Mouse (Mus musculus): ENCODE measurements at regions not wholly inside any gene's neighbourhood (a gene's known extent, or its start where the extent isn't known, plus 50 kb on each side); places are given as distances from the start of the nearest gene placed in this dataset.

DNA sequence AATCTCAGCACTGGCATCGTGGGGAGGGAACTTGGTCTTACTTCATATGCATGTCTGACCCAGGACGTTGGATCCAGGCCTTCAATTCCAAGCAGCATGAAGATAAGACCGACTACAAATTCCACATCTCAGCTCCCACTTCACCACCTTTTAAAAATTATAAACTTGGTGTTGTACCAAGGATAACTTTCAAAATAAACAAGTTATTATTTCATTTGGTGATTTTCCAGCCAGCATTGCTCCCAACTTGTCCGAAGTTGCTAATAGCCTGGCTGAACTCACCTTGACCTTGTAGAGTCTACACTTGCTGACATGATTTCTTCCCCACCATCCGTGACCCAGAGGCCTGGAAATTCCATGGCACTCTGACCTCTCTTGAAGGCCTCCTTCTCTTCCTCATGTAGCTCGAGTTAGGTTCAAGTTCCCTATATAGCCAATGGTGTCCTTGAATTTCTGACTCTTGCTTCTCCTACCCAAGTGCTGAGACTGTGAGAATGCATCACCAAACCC lies 123.7 kb downstream of the Thbs2 start:
- Histone ChIP-seq H3K4me3 (ENCODE audit: low read depth, low read length) (no peak overlapping the region), H3K9ac (replicated peaks) (no peak overlapping the region), H3K4me2 (ENCODE audit: low read depth, low read length) (no peak overlapping the region), H3K27me3 (ENCODE audit: insufficient read depth, low read length) (no peaks in the 10 kb centered on the region), H3K27ac (ENCODE audit: low read depth) (no peak overlapping the region), H3K36me3 (replicated peaks; ENCODE audit: insufficient read depth, low read length) (no peaks in the 10 kb centered on the region), H3K4me1 (ENCODE audit: insufficient read depth) (no peaks in the 10 kb centered on the region), H3K9me3 (ENCODE audit: low read length) (no peaks in the 10 kb centered on the region)
- 56% methylated on average over 6 of the region's 6 CpGs for WGBS (ENCODE audit: insufficient replicate concordance)
- DNase-seq: no peak
- no peak for ATAC-seq
- TF ChIP-seq CTCF (IDR thresholded peaks at IDR 0.05; ENCODE audit: low read depth) (no peak), EP300 (IDR thresholded peaks at IDR 0.05; ENCODE audit: low read depth) (no peak)

DNA sequence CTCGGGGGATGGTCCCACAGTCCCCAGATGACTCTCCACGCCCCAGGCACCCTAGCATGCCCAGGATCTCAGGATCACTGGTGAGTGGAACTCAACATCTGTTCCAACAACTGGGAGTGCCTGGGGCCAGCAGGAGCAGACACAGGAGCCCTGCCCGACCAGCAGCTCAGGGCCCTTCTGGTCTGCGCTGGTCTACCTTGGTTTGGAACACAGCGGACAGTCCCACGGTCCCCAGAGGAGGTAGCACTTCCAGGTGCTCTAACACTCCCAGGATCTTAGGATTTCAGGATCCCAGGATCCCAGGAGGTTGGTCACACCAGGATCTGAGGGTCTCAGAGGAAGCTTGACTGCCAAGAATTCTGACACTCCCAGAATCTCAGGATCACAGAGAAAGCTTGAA lies 131.8 kb downstream of the Thbs2 start:
- WGBS (ENCODE audit: insufficient replicate concordance): 73% methylated on average over 6 of the region's 6 CpGs
- Histone ChIP-seq H3K36me3 (replicated peaks; ENCODE audit: insufficient read depth, low read length) (no peaks in the 10 kb centered on the region), H3K4me1 (ENCODE audit: insufficient read depth) (no peaks in the 10 kb centered on the region), H3K4me3 (ENCODE audit: low read depth, low read length) (no peak overlapping the region), H3K9me3 (ENCODE audit: low read length) (no peaks in the 10 kb centered on the region), H3K9ac (replicated peaks) (no peak overlapping the region), H3K4me2 (ENCODE audit: low read depth, low read length) (no peak overlapping the region), H3K27ac (ENCODE audit: low read depth) (no peak overlapping the region), H3K27me3 (ENCODE audit: insufficient read depth, low read length) (no peaks in the 10 kb centered on the region)
- DNase-seq (no peak), ATAC-seq (no peak)
- TF ChIP-seq EP300 (IDR thresholded peaks at IDR 0.05; ENCODE audit: low read depth): no peak
- TF ChIP-seq CTCF (IDR thresholded peaks at IDR 0.05; ENCODE audit: low read depth): no peak

DNA sequence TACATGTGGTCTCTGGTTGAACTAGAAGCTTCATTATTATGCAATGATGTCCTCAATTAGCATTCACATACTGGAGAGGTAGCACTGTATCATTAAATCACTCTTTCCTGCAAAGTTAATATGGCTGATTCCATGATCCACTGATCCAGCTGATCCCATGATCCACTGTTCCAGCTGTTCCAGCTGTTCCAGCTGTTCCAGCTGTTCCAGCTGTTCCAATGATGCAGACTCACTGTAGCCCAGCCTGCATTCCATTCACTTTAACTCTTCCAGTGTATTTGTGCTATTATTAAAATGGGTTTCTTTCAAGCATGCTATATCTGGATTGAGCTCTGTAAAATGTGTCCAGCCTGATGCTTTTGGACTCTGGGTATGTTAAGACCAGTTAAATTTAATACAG lies 136.8 kb downstream of the Thbs2 start:
- no peak overlapping the region for H3K4me3 ChIP-seq (ENCODE audit: low read depth, low read length)
- H3K4me1 ChIP-seq (ENCODE audit: insufficient read depth): no peaks in the 10 kb centered on the region
- ATAC-seq: no peak
- no peak overlapping the region for H3K9ac ChIP-seq (replicated peaks)
- H3K27ac ChIP-seq (ENCODE audit: low read depth): no peak overlapping the region
- no peak overlapping the region for H3K4me2 ChIP-seq (ENCODE audit: low read depth, low read length)
- no peaks in the 10 kb centered on the region for H3K27me3 ChIP-seq (ENCODE audit: insufficient read depth, low read length)
- no peaks in the 10 kb centered on the region for H3K9me3 ChIP-seq (ENCODE audit: low read length)
- TF ChIP-seq CTCF (IDR thresholded peaks at IDR 0.05; ENCODE audit: low read depth) (no peak), EP300 (IDR thresholded peaks at IDR 0.05; ENCODE audit: low read depth) (no peak)
- no peak for DNase-seq
- H3K36me3 ChIP-seq (replicated peaks; ENCODE audit: insufficient read depth, low read length): no peaks in the 10 kb centered on the region

DNA sequence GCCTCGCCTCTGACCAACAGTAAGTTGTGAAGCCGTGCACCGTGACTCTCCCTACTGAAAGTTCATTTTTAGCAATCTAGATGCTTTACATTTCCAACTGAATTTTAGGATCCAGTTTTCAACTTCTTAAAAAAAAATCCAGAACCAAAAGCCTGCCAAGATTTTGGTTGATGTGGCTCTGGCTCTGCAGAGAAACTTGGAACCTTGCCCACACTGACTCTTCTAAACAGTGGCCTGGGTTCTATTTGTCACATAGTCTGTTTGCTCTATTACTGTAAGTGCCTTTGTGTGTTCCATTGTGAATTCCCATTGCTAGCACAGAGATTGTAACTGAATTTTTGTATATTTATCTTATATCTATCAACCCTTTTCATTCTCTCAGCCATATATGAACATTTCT lies 140.8 kb downstream of the Thbs2 start:
- TF ChIP-seq CTCF (IDR thresholded peaks at IDR 0.05; ENCODE audit: low read depth) (no peak), EP300 (IDR thresholded peaks at IDR 0.05; ENCODE audit: low read depth) (no peak)
- no peak for ATAC-seq
- H3K27me3 ChIP-seq (ENCODE audit: insufficient read depth, low read length): no peaks in the 10 kb centered on the region
- H3K36me3 ChIP-seq (replicated peaks; ENCODE audit: insufficient read depth, low read length): no peaks in the 10 kb centered on the region
- no peak overlapping the region for H3K4me2 ChIP-seq (ENCODE audit: low read depth, low read length)
- H3K4me3 ChIP-seq (ENCODE audit: low read depth, low read length): no peak overlapping the region
- no peak overlapping the region for H3K9ac ChIP-seq (replicated peaks)
- H3K9me3 ChIP-seq (ENCODE audit: low read length): no peaks in the 10 kb centered on the region
- H3K27ac ChIP-seq (ENCODE audit: low read depth): no peak overlapping the region
- H3K4me1 ChIP-seq (ENCODE audit: insufficient read depth): no peaks in the 10 kb centered on the region
- no peak for DNase-seq
- 53% methylated on average over 3 of the region's 3 CpGs for WGBS (ENCODE audit: insufficient replicate concordance)

DNA sequence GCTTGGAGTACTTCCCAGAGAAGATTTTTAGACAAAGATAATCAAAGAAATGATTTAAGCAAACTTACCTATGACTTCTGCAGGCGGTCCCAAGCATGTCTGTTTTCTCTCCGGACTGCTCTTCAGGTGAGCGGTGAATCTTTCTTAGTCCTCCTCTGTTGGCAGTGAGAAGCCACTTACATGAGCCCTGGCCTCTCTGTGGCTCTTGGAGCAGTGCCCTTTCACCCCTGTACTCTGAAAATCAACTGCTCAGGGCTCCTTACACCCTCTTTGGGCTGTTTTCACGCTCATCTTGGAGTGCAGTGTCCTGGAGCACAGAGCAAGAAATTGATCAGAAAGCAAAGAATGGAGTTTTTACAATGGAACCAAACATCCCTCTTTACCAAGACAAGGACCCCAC lies 142.0 kb downstream of the Thbs2 start:
- TF ChIP-seq EP300 (IDR thresholded peaks at IDR 0.05; ENCODE audit: low read depth) (no peak), CTCF (IDR thresholded peaks at IDR 0.05; ENCODE audit: low read depth) (no peak)
- H3K4me1 ChIP-seq (ENCODE audit: insufficient read depth): no peaks in the 10 kb centered on the region
- H3K4me2 ChIP-seq (ENCODE audit: low read depth, low read length): no peak overlapping the region
- DNase-seq: no peak
- no peaks in the 10 kb centered on the region for H3K27me3 ChIP-seq (ENCODE audit: insufficient read depth, low read length)
- H3K27ac ChIP-seq (ENCODE audit: low read depth): no peak overlapping the region
- no peaks in the 10 kb centered on the region for H3K36me3 ChIP-seq (replicated peaks; ENCODE audit: insufficient read depth, low read length)
- H3K9ac ChIP-seq (replicated peaks): no peak overlapping the region
- H3K4me3 ChIP-seq (ENCODE audit: low read depth, low read length): no peak overlapping the region
- no peak for ATAC-seq
- WGBS (ENCODE audit: insufficient replicate concordance): 83% methylated on average over 4 of the region's 4 CpGs
- peaks cover 2% of the 10 kb centered on the region; the same call in 1 of the 2 replicates for H3K9me3 ChIP-seq (ENCODE audit: low read length)

DNA sequence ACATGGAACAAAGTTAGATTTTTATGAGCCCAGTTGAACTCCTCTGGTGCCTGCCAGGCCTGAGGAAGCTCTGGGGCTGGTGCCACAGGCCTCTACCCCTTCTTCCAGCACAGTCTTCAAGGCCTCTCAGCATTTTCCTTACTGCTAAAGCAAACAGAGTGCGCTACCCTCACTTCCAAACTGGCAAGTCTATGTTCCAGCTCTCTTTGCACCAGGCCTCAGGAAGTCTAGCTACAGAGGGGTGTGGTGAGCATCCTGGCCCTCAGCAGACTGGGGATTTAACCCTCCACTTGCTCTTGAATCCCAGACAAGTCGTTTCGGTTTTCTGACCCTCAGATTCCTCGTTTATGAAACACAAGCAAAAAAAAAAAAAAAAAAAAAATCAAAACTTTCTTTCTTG lies 142.4 kb downstream of the Thbs2 start:
- WGBS (ENCODE audit: insufficient replicate concordance): 63% methylated on average over 4 of the region's 4 CpGs
- Histone ChIP-seq H3K4me2 (ENCODE audit: low read depth, low read length) (no peak overlapping the region), H3K9ac (replicated peaks) (no peak overlapping the region), H3K27ac (ENCODE audit: low read depth) (no peak overlapping the region), H3K9me3 (ENCODE audit: low read length) (peaks cover 2% of the 10 kb centered on the region; the same call in 1 of the 2 replicates), H3K4me1 (ENCODE audit: insufficient read depth) (no peaks in the 10 kb centered on the region), H3K4me3 (ENCODE audit: low read depth, low read length) (no peak overlapping the region), H3K36me3 (replicated peaks; ENCODE audit: insufficient read depth, low read length) (no peaks in the 10 kb centered on the region), H3K27me3 (ENCODE audit: insufficient read depth, low read length) (no peaks in the 10 kb centered on the region)
- ATAC-seq (no peak), DNase-seq (no peak)
- TF ChIP-seq EP300 (IDR thresholded peaks at IDR 0.05; ENCODE audit: low read depth) (no peak), CTCF (IDR thresholded peaks at IDR 0.05; ENCODE audit: low read depth) (no peak)

All from liver, postnatal 0 days (tissue).